Mouse (Mus musculus) CH12.LX (cell line): ENCODE results near the gene Casp3. TPM values are rescaled to one million over a fixed set of nuclear protein-coding genes. Genes with fewer than 3 reads are reported as not detected.

Experiments
- DNase-seq: peaks from one replicate; pipeline ENCODE4 v3.0.0-alpha.2; 2013; ENCODE audit errors: extremely low read depth
- H3K27ac ChIP-seq: 2 replicates; pipeline ENCODE4 v1.5.1; 2012; ENCODE audit warnings: low read depth, mild to moderate bottlenecking, control low read depth, moderate library complexity; ENCODE audit not compliant: insufficient read depth
- H3K27me3 ChIP-seq: replicated peaks from 2 replicates; pipeline ENCODE3; 2012; ENCODE audit warnings: inconsistent platforms
- H3K36me3 ChIP-seq, 2 experiments: replicated peaks in 1 of 2; 2 replicates each; pipeline versions ENCODE3 to v1.6.1; 2012; ENCODE audit warnings: inconsistent platforms in 1 of 2, low read length in 1 of 2, mild to moderate bottlenecking in 1 of 2, mixed read lengths in 1 of 2, moderate library complexity in 1 of 2; ENCODE audit not compliant: control insufficient read depth in 1 of 2, insufficient read depth in 1 of 2
- H3K4me1 ChIP-seq, 2 experiments: 2 replicates each; pipeline ENCODE4 v1.6.1; 2012; ENCODE audit warnings: inconsistent platforms in 1 of 2, moderate library complexity in 1 of 2; ENCODE audit not compliant: insufficient read depth in 2 of 2, control insufficient read depth in 1 of 2
- H3K4me2 ChIP-seq: 2 replicates; pipeline ENCODE4 v1.6.1; 2012; ENCODE audit warnings: low read depth, mild to moderate bottlenecking, control low read depth; ENCODE audit not compliant: poor library complexity, insufficient read depth, severe bottlenecking
- H3K4me3 ChIP-seq, 3 experiments: fragments of 150-350 bp in 1 of 3; sonication (generic) in 1 of 3; replicated peaks in 1 of 3; 2 replicates each; pipeline versions ENCODE3 to v1.5.1; 2011 to 2012; ENCODE audit warnings: low read depth in 2 of 3, low read length in 2 of 3, mild to moderate bottlenecking in 2 of 3, moderate library complexity in 2 of 3, control low read depth in 1 of 3, improper control_type of control experiment in 1 of 3, inconsistent platforms in 1 of 3, mixed read lengths in 1 of 3; ENCODE audit not compliant: poor library complexity in 1 of 3
- H3K79me2 ChIP-seq: replicated peaks from 2 replicates; pipeline ENCODE4 v1.6.1; 2012; ENCODE audit warnings: mild to moderate bottlenecking, moderate library complexity; ENCODE audit not compliant: control insufficient read depth, poor library complexity, insufficient read depth, severe bottlenecking; ENCODE audit errors: extremely low read depth
- H3K9ac ChIP-seq: 2 replicates; pipeline ENCODE4 v1.6.1; 2012; ENCODE audit warnings: low read depth, mild to moderate bottlenecking, control low read depth, moderate library complexity; ENCODE audit not compliant: insufficient read depth
- H3K9me3 ChIP-seq: replicated peaks from 2 replicates; pipeline ENCODE3; 2012; ENCODE audit warnings: low read length, inconsistent platforms, mixed read lengths
- BHLHE40 ChIP-seq: IDR thresholded peaks from 2 replicates; pipeline ENCODE4 v1.6.1; 2011; ENCODE audit warnings: mild to moderate bottlenecking, low read depth, low read length, improper control_type of control experiment
- CHD1 ChIP-seq: IDR thresholded peaks from 2 replicates; pipeline ENCODE4 v1.6.1; 2012; ENCODE audit warnings: low read depth, low read length, improper control_type of control experiment, inconsistent platforms
- CHD2 ChIP-seq: IDR thresholded peaks from 2 replicates; pipeline ENCODE4 v1.6.1; 2011; ENCODE audit warnings: low read length, improper control_type of control experiment
- CTCF ChIP-seq, 2 experiments: IDR thresholded peaks in 1 of 2; conservative IDR thresholded peaks in 1 of 2; 2 replicates each; pipeline ENCODE4 v1.5.1; 2011 to 2012; ENCODE audit warnings: low read depth in 2 of 2, low read length in 2 of 2, improper control_type of control experiment in 1 of 2, inconsistent platforms in 1 of 2, mild to moderate bottlenecking in 1 of 2, moderate library complexity in 1 of 2
- E2F4 ChIP-seq: IDR thresholded peaks from 2 replicates; pipeline ENCODE4 v1.6.1; 2011; ENCODE audit warnings: low read depth, low read length, improper control_type of control experiment; ENCODE audit not compliant: insufficient replicate concordance
- ELF1 ChIP-seq: IDR thresholded peaks from 2 replicates; pipeline ENCODE4 v1.6.1; 2014; ENCODE audit warnings: low read depth, mild to moderate bottlenecking, inconsistent platforms, low read length, improper control_type of control experiment
- EP300 ChIP-seq: IDR thresholded peaks from 2 replicates; pipeline ENCODE4 v1.6.1; 2011; ENCODE audit warnings: low read length, improper control_type of control experiment
- ETS1 ChIP-seq: conservative IDR thresholded peaks from 2 replicates; pipeline ENCODE4 v1.6.1; 2012; ENCODE audit warnings: low read depth, mild to moderate bottlenecking, inconsistent platforms, low read length, improper control_type of control experiment, moderate library complexity
- GABPA ChIP-seq: IDR thresholded peaks from 2 replicates; pipeline ENCODE4 v1.6.1; 2012; ENCODE audit warnings: low read depth, low read length, improper control_type of control experiment, inconsistent platforms; ENCODE audit not compliant: insufficient replicate concordance
- HCFC1 ChIP-seq: IDR thresholded peaks from 2 replicates; pipeline ENCODE4 v1.6.1; 2012; ENCODE audit warnings: low read depth, mild to moderate bottlenecking, inconsistent platforms, low read length, improper control_type of control experiment
- IRF4 ChIP-seq: IDR thresholded peaks from 2 replicates; pipeline ENCODE4 v1.6.1; 2014; ENCODE audit warnings: low read depth, mild to moderate bottlenecking, inconsistent platforms, low read length, improper control_type of control experiment
- JUN ChIP-seq: IDR thresholded peaks from 2 replicates; pipeline ENCODE4 v1.6.1; 2011; ENCODE audit warnings: low read depth, mild to moderate bottlenecking, low read length, improper control_type of control experiment, moderate library complexity; ENCODE audit not compliant: insufficient read depth
- JUND ChIP-seq: conservative IDR thresholded peaks from 2 replicates; pipeline ENCODE4 v1.6.1; 2011; ENCODE audit warnings: low read depth, low read length, improper control_type of control experiment
- KAT2A ChIP-seq: IDR thresholded peaks from 2 replicates; pipeline ENCODE4 v1.6.1; 2012; ENCODE audit warnings: low read length, improper control_type of control experiment, inconsistent platforms; ENCODE audit not compliant: insufficient replicate concordance
- MAX ChIP-seq: IDR thresholded peaks from 2 replicates; pipeline ENCODE4 v1.6.1; 2011; ENCODE audit warnings: low read length, improper control_type of control experiment
- MAZ ChIP-seq: IDR thresholded peaks from 2 replicates; pipeline ENCODE4 v1.6.1; 2012; ENCODE audit warnings: low read depth, mild to moderate bottlenecking, inconsistent platforms, low read length, improper control_type of control experiment, moderate library complexity
- MEF2A ChIP-seq: IDR thresholded peaks from 2 replicates; pipeline ENCODE4 v1.6.1; 2014; ENCODE audit warnings: low read depth, mild to moderate bottlenecking, inconsistent platforms, low read length, improper control_type of control experiment, borderline replicate concordance
- MXI1 ChIP-seq: IDR thresholded peaks from 2 replicates; pipeline ENCODE4 v1.6.1; 2011; ENCODE audit warnings: mild to moderate bottlenecking, low read depth, low read length, improper control_type of control experiment
- MYC ChIP-seq: IDR thresholded peaks from 2 replicates; pipeline ENCODE4 v1.6.1; 2011; ENCODE audit warnings: low read depth, mild to moderate bottlenecking, improper control_type of control experiment, low read length
- NELFE ChIP-seq: IDR thresholded peaks from 2 replicates; pipeline ENCODE4 v1.6.1; 2011; ENCODE audit warnings: low read depth, low read length, improper control_type of control experiment
- NRF1 ChIP-seq: IDR thresholded peaks from 2 replicates; pipeline ENCODE4 v1.6.1; 2014; ENCODE audit warnings: low read depth, mild to moderate bottlenecking, inconsistent platforms, low read length, improper control_type of control experiment, moderate library complexity
- POLR2A ChIP-seq: IDR thresholded peaks from 2 replicates; pipeline ENCODE4 v1.6.1; 2011; ENCODE audit warnings: low read depth, mild to moderate bottlenecking, improper control_type of control experiment, low read length
- POLR2AphosphoS2 ChIP-seq: IDR thresholded peaks from 2 replicates; pipeline ENCODE4 v1.6.1; 2011; ENCODE audit warnings: low read depth, low read length, improper control_type of control experiment
- RAD21 ChIP-seq: IDR thresholded peaks from 2 replicates; pipeline ENCODE4 v1.6.1; 2011; ENCODE audit warnings: low read depth, mild to moderate bottlenecking, low read length, improper control_type of control experiment, moderate library complexity
- RCOR1 ChIP-seq: conservative IDR thresholded peaks from 2 replicates; pipeline ENCODE4 v1.6.1; 2012; ENCODE audit warnings: low read depth, mild to moderate bottlenecking, inconsistent platforms, low read length, improper control_type of control experiment
- SIN3A ChIP-seq: IDR thresholded peaks from 2 replicates; pipeline ENCODE4 v1.6.1; 2012; ENCODE audit warnings: low read length, improper control_type of control experiment, inconsistent platforms
- SMC3 ChIP-seq: IDR thresholded peaks from 2 replicates; pipeline ENCODE4 v1.6.1; 2011; ENCODE audit warnings: low read depth, low read length, improper control_type of control experiment
- TBP ChIP-seq: conservative IDR thresholded peaks from 2 replicates; pipeline ENCODE4 v1.6.1; 2011; ENCODE audit warnings: low read depth, low read length, improper control_type of control experiment
- TCF12 ChIP-seq: IDR thresholded peaks from 2 replicates; pipeline ENCODE4 v1.6.1; 2014; ENCODE audit warnings: low read depth, mild to moderate bottlenecking, inconsistent platforms, low read length, improper control_type of control experiment
- UBTF ChIP-seq: IDR thresholded peaks from 2 replicates; pipeline ENCODE4 v1.6.1; 2012; ENCODE audit warnings: low read depth, mild to moderate bottlenecking, inconsistent platforms, low read length, improper control_type of control experiment, moderate library complexity
- USF2 ChIP-seq: conservative IDR thresholded peaks from 2 replicates; pipeline ENCODE4 v1.6.1; 2011; ENCODE audit warnings: low read depth, low read length, improper control_type of control experiment
- ZC3H11A ChIP-seq: IDR thresholded peaks from 2 replicates; pipeline ENCODE4 v1.6.1; 2012; ENCODE audit warnings: low read depth, mild to moderate bottlenecking, inconsistent platforms, low read length, improper control_type of control experiment
- ZKSCAN1 ChIP-seq: IDR thresholded peaks from 2 replicates; pipeline ENCODE4 v1.6.1; 2012; ENCODE audit warnings: low read depth, inconsistent platforms, low read length, improper control_type of control experiment, borderline replicate concordance
- ZMIZ1 ChIP-seq: IDR thresholded peaks from 2 replicates; pipeline ENCODE4 v1.6.1; 2012; ENCODE audit warnings: low read depth, mild to moderate bottlenecking, inconsistent platforms, low read length, improper control_type of control experiment
- ZNF384 ChIP-seq: IDR thresholded peaks from 2 replicates; pipeline ENCODE4 v1.6.1; 2012; ENCODE audit warnings: low read depth, low read length, improper control_type of control experiment, inconsistent platforms
- dilution Hi-C: fragments of 300-500 bp; cut with MboI; formaldehyde crosslinking; loops from 2 replicates; pipeline ENCODE4 v1.14.3; 2020; ENCODE audit warnings: low sequenced_read_pairs; ENCODE audit not compliant: extremely low pct_unique_long_range_greater_than_20kb, extremely low pct_ligation_motif_present
- in situ Hi-C: fragments of 300-500 bp; cut with MboI; formaldehyde crosslinking; loops from 3 replicates; pipeline ENCODE4 v1.14.3; 2019; ENCODE audit warnings: low sequenced_read_pairs, low pct_ligation_motif_present, low pct_unique_long_range_greater_than_20kb, mixed read lengths
- polyA plus RNA-seq: library from polyadenylated mRNA; unstranded; fragments of >175 nt; gene quantifications from 2 replicates; pipeline ENCODE4 v1.2.1, GENCODE M21; 2012; ENCODE audit warnings: low read depth; ENCODE audit not compliant: insufficient read length
- total RNA-seq, 2 experiments: library from RNA; depleted of rRNA; stranded (reverse); fragments of 300-350 nt in 1 of 2; fragments of >200 nt in 1 of 2; gene quantifications; 2 replicates each; pipeline ENCODE4 v1.2.3; 2012 to 2014

The Casp3 gene
- total and polyA plus RNA-seq, 3 experiments = 43.7 to 105 (median 70.0) TPM

DNA sequence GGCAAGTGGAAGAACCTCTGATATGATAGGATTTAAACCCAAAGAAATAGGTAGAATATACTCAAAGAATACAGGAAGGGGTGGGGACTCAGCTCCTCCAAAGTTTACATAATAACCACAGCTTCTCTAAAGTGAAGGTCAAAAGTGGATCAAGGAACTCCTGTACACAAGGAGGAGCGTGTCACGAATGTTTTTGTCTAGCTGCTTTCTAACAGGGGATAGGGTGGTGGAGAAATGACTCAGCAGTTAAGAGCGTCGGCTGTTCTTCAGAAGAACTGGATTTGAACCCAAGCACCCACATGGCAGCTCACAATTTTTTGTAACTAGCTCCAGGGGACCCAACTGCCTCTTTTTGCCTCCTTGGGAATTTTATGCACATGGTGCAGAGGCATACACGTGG, 22.8 kb downstream of the Casp3 start (continued):
- TF ChIP-seq ELF1 = 0 out of 2 replicates have a peak, but pooled peaks have one; percentile 21
- no peak for TF ChIP-seq MEF2A
- TF ChIP-seq TCF12 = no peak
- no peak for TF ChIP-seq RAD21
- TF ChIP-seq ZNF384 = no peak; the same call in 1 of the 2 replicates
- TF ChIP-seq ETS1 = peak; percentile 59
- TF ChIP-seq MYC = peak; percentile 84
- no peak for TF ChIP-seq UBTF
- TF ChIP-seq TBP = no peak
- TF ChIP-seq MXI1 = 0 out of 2 replicates have a peak, but pooled peaks have one; percentile 50
- TF ChIP-seq MAX = peak; percentile 72
- TF ChIP-seq SMC3 = no peak
- TF ChIP-seq ZMIZ1 = no peak
- TF ChIP-seq USF2 = no peak
- peak; percentile 72 for TF ChIP-seq BHLHE40
- TF ChIP-seq JUND = peak; percentile 90
- no peak for TF ChIP-seq GABPA
- peak; percentile 89 for TF ChIP-seq IRF4
- TF ChIP-seq NELFE = 0 out of 2 replicates have a peak, but pooled peaks have one; percentile 16
- TF ChIP-seq HCFC1 = no peak
- TF ChIP-seq, all 38 proteins: peak for 15

GRCm38 (mm10) chr8:46641272-46641671, 24.2 kb downstream of the Casp3 start:
- Histone ChIP-seq H3K79me2 (no peaks in the 10 kb centered on the region), H3K27ac (no peak overlapping the region), H3K4me3 (no peak overlapping the region), H3K9me3 (peaks cover 3% of the 10 kb centered on the region), H3K36me3 (peaks cover 15 to 28% of the 10 kb centered on the region in 2 experiments), H3K9ac (no peak overlapping the region), H3K27me3 (no peaks in the 10 kb centered on the region), H3K4me2 (no peak overlapping the region), H3K4me1 (peaks cover 14 to 33% of the 10 kb centered on the region in 2 experiments; a peak in 3 of 4 replicates)
- peak; percentile 65 for DNase-seq
- in situ Hi-C loops = no loop called here
- dilution Hi-C loops = no loop called here
- TF ChIP-seq CHD1 = no peak
- TF ChIP-seq NRF1 = no peak; the same call in 1 of the 2 replicates
- no peak; the same call in 1 of the 2 replicates for TF ChIP-seq MEF2A
- TF ChIP-seq ZKSCAN1 = no peak
- no peak for TF ChIP-seq SIN3A
- peak; percentile 83 for TF ChIP-seq ETS1
- no peak for TF ChIP-seq E2F4
- peak; percentile 77; the same call in 1 of the 2 replicates for TF ChIP-seq RCOR1
- no peak for TF ChIP-seq ELF1
- TF ChIP-seq MAZ = no peak
- no peak for TF ChIP-seq KAT2A
- peak; percentile 93 for TF ChIP-seq EP300
- no peak for TF ChIP-seq CTCF (conservative IDR thresholded peaks at IDR 0.05 in 1 of 2, IDR thresholded peaks at IDR 0.05 in 1 of 2; ENCODE audit: low read depth in 2 of 2, low read length in 2 of 2)
- TF ChIP-seq JUN = peak; percentile 72
- TF ChIP-seq MAX = peak; percentile 31; the same call in 1 of the 2 replicates
- TF ChIP-seq MYC = no peak
- TF ChIP-seq GABPA = no peak
- TF ChIP-seq TBP = no peak
- TF ChIP-seq TCF12 = peak; percentile 84; the same call in 1 of the 2 replicates
- TF ChIP-seq MXI1 = no peak
- TF ChIP-seq ZMIZ1 = no peak
- TF ChIP-seq CHD2 = 0 out of 2 replicates have a peak, but pooled peaks have one; percentile 28
- TF ChIP-seq RAD21 = no peak; the same call in 1 of the 2 replicates
- no peak for TF ChIP-seq POLR2AphosphoS2
- TF ChIP-seq IRF4 = peak; percentile 84
- no peak for TF ChIP-seq UBTF
- no peak for TF ChIP-seq ZC3H11A
- peak; percentile 91 for TF ChIP-seq BHLHE40
- no peak; the same call in 1 of the 2 replicates for TF ChIP-seq SMC3
- TF ChIP-seq POLR2A = no peak
